Mouse (Mus musculus) left cerebral cortex, postnatal 25 days (tissue): ENCODE data around the gene Defb30. TPM values are rescaled to one million over a fixed set of nuclear protein-coding genes. Genes with fewer than 3 reads are reported as not detected.

ENCODE experiments used
- total RNA-seq, 2 experiments: library from RNA; stranded (reverse); gene quantifications; 2 replicates each; pipeline ENCODE4 v1.2.3; 2021

Defb30 gene
- total RNA-seq, 2 experiments from 2014 or later: not detected

Other genes starting within 250 kb of the Defb30 start
- gene Wdfy2, start 212.3 kb downstream of the Defb30 start, total RNA-seq: 10 to 100 TPM; 11.4 to 12.1 TPM
- not detected for gene Defb48, start 65.5 kb downstream of the Defb30 start, total RNA-seq
- not detected for gene Defb47, start 51.9 kb downstream of the Defb30 start, total RNA-seq
- not detected for gene Defb43, start 38.2 kb downstream of the Defb30 start, total RNA-seq
- not detected for gene Defb42, start 3.0 kb downstream of the Defb30 start, total RNA-seq